Mouse (Mus musculus) mouse embryonic stem cell (cell line): Measurements from ENCODE around the gene Akr1c19.
"Not testable (repeated sequence)": the region's sequence is repeated elsewhere in the genome, so short reads cannot be mapped to it uniquely, and the experiment has no call there.

ENCODE experiments used
- in situ Hi-C, 2 experiments: fragments of 300-500 bp; cut with MboI; formaldehyde crosslinking; loops; 1 replicate in 1 of 2; 3 replicates in 1 of 2; pipeline ENCODE4 v1.14.3; 2019 to 2020; ENCODE audit warnings: low sequenced_read_pairs in 2 of 2, low pct_unique_long_range_greater_than_20kb in 1 of 2, mixed read lengths in 1 of 2; ENCODE audit not compliant: unreplicated experiment in 1 of 2

Gene Akr1c19

DNA sequence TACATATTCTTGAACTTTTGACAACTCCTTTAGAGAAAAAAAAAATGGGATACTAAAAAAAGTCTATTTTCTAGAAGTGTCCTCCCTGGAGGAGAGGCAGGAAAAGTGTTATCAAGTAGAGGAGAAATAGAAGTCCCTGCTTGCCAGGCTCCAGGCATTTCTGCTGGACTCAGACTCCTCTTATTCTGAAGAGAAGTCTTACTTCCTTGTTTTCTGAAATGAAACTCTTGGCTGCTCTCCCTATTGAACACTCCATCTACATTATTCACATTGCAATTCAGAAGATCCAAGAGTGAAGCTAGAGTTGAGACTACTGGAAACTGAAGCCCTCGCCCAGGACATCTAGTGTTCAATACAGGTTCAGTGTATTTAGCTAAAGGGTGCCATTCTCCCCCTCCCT is at the start of gene Akr1c19:
TSS of gene Akr1c19 (plus strand) at position 260 of the 400 bp plus-strand sequence.
- in situ Hi-C loops = no loop called here

DNA sequence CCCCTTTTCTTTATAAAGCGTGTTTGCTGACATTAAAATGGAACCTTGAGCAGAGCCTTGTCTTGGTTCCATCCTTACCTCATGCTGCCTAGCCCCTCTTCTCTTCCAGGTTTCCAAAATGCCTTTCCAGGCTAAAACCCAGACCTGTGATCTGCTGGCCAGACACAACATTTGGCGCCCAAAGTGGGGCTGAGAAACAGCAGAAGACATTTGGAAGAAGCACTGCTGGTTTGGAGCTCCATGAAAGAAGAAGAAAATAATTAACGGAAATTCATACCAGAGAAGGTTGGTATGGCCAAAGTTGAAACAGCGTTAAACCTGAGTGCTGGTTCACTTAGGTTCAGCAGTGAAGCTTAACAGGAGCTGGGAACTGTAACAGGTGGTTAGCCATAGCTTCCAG is 47.2 kb upstream of the Akr1c19 start:
- in situ Hi-C loops = not testable (repeated sequence)

DNA sequence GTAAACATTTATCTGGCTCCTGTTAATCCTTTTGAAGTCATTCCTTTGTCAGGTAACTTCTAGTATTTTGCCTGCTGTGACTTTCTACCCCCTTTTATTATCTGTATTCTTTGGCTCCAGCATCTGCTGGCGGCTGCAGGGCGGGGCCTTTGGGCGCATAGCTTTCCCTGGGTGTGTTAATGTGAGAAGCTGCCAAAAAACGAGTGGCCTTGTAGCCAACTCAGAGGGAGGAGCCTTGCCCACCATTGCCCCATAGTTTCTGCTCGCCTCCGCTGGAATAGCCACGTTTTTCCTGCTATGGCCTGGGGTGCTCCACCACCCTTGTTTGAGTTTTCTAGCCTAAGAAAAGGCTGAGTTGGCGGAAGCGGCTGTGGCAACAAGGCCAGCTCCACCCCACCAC is 45.4 kb upstream of the Akr1c19 start:
- in situ Hi-C loops = no loop called here

DNA sequence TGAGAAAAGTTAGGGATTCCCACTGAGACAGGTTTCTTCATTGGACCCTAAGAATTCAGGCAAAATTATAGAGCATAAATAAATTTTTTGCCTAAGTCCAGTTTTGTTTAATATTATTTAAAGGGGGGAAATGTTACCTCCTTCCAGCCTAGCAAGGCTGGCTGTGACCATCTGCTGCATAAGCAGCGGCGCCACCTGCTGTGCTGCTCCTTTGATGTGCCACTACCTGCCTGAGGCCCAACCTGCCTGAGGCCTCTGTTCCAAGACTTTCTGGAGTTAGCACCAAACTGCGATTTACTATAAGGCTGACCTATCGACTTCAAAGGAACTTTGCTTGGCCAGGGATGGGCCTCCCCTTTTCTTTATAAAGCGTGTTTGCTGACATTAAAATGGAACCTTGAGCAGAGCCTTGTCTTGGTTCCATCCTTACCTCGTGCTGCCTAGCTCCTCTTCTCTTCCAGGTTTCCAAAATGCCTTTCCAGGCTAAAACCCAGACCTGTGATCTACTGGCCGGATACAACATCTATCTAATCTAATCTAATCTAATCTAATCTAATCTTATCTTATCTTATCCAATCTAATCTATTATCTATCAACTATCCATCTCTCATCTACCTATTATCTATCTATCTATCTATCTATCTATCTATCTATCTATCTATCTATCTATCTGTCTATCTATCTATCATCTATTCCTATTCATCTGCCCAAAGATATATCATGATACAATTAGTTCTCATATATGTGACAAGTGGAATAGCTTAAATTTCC is 41.7 kb upstream of the Akr1c19 start:
- in situ Hi-C loops = not testable (repeated sequence)

DNA sequence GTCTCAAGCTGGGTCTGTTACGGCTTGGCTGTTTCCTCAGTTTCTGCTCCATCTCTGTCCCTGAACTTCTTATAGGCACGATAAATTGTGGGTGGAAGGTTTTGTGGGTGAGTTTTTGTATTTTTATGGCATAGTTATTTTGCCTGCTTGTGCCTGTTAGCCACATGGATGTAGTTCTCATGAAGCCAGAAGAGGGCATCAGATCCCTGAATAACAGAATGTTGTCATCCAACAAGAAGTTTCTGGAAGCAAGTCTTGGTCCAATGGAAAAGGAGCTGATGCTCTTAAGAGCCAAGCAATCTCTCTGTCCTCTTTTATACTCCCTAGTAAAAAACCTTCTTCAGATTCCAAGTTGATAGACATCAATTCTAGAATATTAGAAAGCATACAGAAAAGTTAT is 40.3 kb upstream of the Akr1c19 start:
- in situ Hi-C loops = no loop called here

DNA sequence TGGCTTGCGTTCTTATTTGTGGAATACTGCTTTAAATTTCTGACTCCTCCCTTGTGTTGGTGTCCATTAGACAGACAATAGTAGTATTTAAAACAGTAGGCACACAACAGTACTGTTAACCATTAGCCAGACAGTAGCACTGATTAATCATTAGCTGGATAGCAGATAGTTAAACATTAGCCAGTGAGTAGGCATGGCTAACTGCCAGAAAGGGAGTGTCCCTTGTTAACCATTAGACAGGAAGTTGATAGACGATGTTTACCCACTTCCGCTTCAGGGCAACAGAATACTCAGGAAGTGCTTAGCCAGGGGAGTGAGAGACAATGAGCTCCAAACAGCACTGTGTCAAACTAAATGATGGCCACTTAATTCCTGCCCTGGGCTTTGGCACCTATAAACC is 37.6 kb upstream of the Akr1c19 start, which contains the start of gene Akr1c13:
TSS of gene Akr1c13 (plus strand) at position 247 of the 400 bp plus-strand sequence.
- in situ Hi-C loops = no loop called here

DNA sequence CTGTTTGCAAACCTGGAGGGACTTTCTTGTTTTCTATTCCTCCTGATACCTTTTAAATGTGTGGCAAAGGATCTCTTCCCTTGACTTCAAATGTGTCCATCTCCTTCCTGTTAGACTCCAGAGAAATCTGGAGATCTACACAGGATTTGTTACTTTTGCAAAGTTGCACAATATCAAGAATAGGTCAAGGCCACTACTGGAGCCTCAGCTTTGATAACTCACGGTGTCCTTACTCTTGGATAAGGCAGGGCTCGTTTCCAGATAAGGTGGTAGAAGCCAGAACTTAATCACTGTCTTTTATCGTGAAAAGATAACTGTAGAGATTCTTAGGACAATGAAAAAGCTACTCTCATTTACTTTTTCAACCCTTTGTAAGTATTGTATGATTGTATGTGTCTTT is 36.0 kb upstream of the Akr1c19 start:
- in situ Hi-C loops = no loop called here

DNA sequence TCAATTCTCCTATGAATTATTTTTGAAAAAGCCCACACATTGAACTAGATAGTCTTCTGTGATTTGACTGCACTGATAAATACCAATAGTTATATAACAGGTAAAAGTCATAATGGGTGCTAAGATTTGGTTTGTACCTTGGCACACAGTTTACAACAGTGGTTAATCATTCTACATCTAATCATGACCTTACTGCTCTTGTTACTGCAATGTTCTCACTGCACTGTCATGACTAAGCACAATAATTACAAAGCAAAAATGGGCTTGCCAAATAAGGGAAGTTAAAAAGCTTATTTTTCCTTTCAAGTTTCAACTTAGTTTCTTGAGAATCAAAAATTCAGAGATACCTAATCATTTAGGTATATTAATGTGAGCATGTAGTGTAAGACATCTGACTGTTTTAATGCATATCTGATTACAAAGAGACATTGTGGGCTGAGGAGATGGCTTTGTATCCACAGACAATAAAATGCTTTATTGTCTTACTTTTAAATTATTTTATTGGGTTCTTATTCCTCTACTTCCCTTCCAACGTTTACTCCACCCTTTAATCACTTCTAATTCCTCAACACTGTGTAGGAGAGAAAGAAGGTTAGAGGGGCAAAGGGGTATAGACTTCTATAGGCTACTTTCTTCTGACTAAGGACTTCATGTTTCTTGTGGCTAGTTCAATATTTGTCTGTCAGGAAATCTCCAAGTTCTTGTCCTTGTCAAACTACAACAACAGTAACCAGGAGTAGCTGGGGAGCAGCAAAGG is 22.2 kb upstream of the Akr1c19 start:
- in situ Hi-C loops = no loop called here

DNA sequence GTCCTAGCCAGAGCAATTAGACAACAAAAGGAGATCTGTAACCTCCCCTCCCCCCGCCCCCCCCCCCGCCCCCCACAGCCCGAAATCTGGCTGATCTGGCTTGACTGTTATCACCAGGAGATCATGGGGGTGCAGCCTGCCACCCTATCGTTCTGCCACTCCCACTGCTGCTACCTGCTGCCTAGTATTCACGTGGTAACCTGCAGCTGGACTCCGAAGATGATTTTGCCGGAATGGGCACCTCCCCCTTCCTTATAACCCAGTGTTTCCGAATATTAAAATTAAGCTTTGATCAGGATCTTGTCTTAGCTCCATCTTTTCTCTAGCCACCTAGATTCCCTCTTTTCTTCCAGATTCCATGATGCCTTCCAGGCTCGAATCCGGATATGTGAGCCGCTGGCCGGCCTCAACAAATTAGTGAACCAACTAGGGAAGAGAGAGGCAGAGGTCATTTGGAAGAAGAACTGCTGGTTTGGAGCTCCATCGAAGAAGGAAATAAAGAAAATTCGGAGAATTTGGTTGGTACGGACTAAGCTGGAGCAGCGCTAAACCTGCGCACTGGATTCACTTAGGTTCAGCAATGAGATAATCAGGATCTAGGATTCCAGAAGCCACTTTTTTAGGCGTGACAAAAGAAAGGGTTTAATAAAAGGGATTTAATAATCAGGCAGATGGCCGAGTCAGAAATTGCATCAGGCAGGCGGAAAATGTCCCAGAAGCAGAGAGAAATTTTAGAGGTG is 16.8 kb upstream of the Akr1c19 start:
- in situ Hi-C loops = no loop called here

DNA sequence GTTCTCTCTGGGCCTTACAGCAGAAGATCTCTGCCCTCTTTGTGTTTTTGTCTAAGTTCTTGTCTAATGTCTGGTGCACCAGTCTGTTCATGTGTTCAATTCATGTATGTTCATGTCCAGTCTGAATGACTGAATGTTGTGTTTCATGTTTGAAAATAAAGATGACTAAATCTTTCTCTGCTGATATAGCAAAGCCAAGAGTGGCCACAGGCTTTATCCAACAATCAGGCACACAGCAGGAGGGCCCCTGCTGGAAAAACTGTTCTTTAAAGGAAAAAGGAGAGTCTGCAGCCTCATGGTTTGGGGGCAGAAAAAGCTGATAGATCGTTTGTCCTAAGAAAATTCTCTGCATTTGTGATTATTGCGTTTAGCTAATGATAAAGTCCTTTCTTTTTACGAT is 16.2 kb upstream of the Akr1c19 start:
- in situ Hi-C loops = no loop called here

DNA sequence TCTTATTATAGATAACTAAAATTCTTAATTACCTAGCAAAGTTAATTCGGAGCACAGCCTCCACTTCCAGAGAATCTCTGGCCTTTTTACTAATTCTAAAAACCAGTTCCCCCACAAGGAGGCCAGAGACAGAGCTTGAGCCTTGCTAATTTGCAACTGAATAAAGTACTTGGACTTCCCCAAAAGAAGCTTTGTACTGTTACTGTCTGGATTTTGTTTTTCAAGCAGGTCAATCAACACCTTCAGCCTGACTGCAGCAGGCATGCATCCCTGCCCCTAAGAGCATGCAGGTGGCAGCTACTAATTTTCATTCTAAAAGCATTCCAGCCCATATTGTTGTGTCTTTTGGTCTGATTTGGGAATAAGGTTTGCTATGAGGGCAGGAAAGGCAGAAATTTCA is 13.0 kb upstream of the Akr1c19 start:
- in situ Hi-C loops = not testable (repeated sequence)

DNA sequence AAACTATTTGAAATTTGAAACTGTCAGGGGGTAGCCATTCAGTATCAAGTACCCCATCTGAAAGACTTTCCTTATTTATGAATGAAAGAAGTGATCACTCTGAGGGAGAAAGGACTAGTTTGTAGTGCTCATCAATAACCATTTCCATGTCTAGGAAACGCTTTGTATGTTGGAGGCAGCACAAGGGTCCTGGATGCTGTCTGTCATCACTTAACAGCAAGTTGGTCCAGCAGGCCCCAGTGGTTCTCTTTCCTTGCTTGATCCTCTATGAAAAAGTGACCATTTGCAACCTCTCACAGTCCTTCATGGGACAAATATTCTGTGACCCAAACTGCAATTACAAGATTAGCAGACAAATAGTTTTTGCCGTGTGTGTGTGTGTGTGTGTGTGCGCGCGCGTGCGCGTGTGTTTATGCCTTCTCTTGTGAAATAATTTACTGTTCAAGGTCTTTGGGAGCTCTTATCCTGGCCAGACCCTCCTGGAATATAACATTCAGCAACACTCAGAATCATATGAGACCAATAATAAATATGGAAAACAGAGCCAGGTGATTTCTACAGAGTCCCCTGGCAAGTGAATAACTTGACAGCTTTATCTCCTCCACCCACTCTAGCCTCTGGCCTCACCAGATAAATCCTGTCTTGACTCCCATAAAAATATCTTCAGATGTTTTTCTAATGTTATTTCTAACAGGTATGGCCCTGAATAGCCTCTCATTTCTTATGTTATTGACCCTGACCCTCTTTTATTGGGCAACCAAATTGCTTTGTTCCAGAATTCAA is 2.5 kb downstream of the Akr1c19 start:
- in situ Hi-C loops = no loop called here

DNA sequence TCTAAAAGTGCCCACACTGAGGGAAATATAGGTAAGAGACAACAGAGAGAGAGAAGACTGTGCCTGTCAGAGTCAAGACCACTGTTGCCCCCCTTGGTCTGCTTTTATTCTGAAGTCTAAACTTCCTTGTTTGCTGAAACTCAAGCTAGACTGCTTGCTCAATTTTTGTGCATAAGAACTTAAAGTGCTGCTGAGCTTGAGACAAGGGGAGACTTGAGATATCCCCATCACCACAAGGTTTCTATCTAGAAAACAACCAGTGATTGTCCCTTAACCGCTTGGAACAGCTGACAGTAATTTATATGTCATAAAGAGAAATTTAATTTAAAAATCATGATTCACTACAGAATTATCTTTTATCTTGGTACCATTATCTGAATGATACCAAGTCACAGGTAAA is 4.6 kb downstream of the Akr1c19 start:
- in situ Hi-C loops = no loop called here

DNA sequence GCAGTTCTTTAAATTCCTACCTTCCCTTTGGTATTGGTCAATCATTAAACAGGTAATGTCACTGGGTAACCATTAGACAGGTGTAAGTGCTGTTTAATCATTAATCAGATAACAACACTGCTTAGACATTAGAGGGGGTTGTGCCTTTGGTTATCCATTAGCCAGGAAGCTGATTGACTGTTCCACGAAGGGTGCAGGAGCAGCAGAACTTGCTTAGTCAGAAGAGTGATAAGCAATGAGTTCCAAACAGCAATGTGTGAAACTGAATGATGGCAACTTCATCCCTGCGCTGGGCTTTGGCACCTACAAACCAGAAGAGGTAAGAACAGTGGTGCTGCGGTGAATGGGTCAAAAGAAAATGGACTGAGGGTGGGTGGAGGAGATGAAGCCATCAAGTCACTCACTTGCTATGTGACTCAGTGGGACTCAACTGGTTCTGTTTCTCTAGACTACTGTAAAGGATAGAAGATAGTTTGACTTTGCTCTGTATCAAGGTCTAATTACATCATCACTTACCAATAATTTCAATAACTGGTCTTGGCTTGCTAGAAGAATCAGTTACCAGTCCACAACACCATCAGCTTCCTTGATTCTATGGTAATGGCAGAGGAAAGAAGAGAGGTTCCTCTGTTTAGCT is 5.2 kb downstream of the Akr1c19 start:
- in situ Hi-C loops = no loop called here

DNA sequence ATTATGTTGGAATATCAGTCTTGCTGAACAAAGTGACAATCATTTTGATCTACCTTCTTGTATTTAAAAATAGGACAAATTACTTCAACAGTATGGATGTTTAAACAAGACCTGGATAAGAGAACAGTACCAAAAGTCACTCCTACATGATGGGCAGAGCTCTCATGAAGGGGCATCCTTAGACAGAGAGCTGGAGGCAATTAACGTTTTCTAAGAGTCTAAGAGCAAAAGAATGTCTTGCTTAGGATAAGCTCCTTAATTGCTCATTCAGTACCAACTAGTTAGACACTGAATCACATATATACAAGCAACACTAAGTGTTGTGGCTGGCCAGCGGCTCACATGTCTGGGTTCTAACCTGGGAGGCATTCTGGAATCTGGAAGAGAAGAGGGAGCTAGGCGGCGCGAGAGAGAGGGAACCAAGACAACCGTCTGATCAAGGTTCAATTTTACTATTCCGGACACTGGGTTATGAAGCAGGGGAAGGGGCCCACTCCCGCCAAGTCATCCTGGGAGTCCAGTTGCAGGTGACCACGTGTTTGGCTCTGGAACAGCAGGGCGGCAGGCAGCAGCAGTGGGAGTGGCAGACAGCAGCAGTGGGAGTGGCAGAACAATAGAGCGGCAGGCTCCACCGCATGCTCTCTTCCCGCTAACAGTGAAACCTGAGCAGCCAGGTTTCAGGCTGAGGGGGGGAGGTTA is 16.5 kb downstream of the Akr1c19 start:
- in situ Hi-C loops = no loop called here

DNA sequence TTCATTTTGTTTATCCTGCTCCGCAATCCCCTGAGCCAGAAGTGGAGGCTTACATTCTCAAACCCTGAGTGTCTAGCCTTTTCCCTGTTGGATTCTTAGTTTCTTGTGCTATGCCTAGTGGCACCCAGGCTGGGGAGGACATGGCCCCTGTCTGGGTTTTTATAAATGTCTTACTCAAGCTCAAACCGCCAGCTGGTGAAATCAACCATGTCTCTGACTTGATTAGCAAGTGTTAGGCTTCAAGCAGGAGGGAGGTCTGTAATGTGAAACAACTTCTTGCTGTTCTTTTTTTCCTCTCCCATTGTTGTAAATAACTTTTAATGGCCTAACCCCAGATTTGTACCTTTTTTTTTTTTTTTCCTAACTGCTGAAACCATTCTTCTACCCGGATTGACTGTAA is 20.8 kb downstream of the Akr1c19 start:
- in situ Hi-C loops = no loop called here

DNA sequence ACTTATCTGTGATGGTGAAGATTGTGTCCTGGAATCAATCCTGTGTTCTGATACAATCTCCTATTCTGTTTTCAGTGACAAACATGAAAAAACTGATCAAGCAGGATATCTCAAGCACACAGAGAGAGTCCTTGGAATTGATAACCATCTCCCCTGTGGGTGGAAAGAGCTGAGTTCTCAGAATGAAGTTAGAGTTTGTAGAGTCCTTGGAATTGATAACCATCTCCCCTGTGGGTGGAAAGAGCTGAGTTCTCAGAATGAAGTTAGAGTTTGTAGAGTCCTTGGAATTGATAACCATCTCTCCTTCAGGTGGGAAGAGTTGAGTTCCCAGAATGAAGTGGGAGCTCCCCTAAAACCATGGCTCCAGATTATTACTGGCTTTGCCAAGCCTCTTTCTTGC is 28.4 kb downstream of the Akr1c19 start:
- in situ Hi-C loops = not testable (repeated sequence)

DNA sequence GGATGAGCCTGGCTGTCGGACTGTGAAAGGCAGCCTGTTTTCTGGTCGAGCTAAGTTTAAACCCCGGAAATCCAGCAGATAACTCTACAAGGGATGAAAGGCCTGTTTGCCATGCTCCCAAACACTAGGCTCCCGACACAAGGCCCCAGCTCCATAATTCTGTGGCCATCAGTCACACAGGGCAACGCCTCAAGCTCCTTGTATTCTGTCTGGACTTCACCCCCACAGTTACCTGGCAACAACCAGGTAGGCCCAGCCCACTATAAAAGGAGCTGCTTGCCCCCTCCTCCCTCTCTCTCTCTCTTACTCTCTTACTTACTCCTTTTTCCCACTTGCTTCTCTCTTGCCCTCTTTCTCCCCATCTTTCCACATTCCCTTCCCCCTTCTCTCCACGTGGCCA is 28.8 kb downstream of the Akr1c19 start:
- in situ Hi-C loops = no loop called here
